Mouse (Mus musculus): ENCODE results near the gene Pdcd5.

DNA sequence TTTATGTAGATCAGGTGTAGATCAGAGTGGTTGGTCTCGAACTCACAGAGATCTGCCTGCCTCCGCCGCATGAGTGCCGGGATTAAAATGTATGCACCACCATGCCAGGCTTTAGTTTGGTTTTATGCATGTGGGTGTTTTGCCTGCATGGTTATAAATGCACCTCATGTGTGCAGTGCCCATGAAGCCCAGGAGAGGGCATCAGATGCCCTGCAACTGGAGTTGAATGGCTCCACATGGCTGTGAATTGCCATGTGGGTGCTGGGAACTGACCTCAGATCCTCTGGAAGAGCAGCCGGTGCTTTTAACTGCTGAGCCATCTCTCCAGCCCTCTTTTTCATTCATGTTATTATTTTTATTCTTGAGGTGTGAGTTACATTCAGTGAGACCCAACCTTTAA, 21.3 kb downstream of the Pdcd5 start:
- no peak for TF ChIP-seq EP300 (IDR thresholded peaks at IDR 0.05; ENCODE audit: low read depth)
- TF ChIP-seq CTCF (IDR thresholded peaks at IDR 0.05; ENCODE audit: low read depth), result peak; percentile 26

Data from liver, postnatal 0 days (tissue).